Comparison of ENCODE assay signal across 26 mouse cellular contexts in the genomic region with DNA sequence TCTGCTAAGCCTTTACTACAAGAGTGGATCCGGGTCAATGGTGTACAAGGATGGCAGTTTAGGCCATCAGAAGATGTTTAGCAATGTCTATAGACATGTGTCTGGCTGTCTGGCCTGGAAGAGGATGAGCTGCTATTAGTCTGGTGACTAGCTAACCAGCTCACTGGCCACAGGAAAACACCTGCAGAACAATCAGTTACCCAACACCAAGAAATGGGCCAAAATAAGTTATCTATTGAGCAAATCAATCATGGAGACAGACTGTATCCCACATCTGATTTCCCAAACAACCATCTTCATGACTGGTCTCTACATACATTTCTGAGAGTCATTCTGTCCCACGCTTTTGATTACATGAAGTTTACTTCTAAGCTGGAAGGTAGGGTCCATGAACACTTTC. TPM values are rescaled to one million over a fixed set of nuclear protein-coding genes. Genes with fewer than 3 reads are reported as not detected.
DNase-seq lines count a peak whose midpoint lies in the region; ATAC-seq and TF ChIP-seq lines count a peak whose summit lies in the region.
"Had no signal": no experiment of that assay in that cellular context is flagged by ENCODE, and none has a peak within 500 bp of the region (broad histone marks: within the 10 kb centered on the region; RNA-seq: fewer than 3 reads in every experiment).

No protein-coding gene starts in this region.

- peaks cover 12% of the 10 kb centered on the region; the same call in 1 of the 2 replicates for H3K4me1 ChIP-seq in intestine, embryonic 14.5 days (replicated peaks; ENCODE audit: control insufficient read depth, insufficient read depth, low read length)
- H3K4me1 ChIP-seq in intestine, postnatal 0 days (replicated peaks; ENCODE audit: control insufficient read depth, insufficient read depth, low read length), result no peaks in the 10 kb centered on the region
- peaks cover 28% of the 10 kb centered on the region for H3K4me1 ChIP-seq in liver, adult 2 months (ENCODE audit: control insufficient read depth, insufficient read depth, low read length)
- H3K4me1 ChIP-seq in liver, embryonic 12.5 days, result peaks cover 29% of the 10 kb centered on the region
- peaks cover 4% of the 10 kb centered on the region; the same call in 1 of the 2 replicates for H3K4me1 ChIP-seq in stomach, embryonic 15.5 days
- no peaks in the 10 kb centered on the region for H3K4me1 ChIP-seq in stomach, postnatal 0 days (replicated peaks; ENCODE audit: control insufficient read depth, insufficient read depth)

- H3K4me2 ChIP-seq in intestine, embryonic 14.5 days (ENCODE audit: low read length), result no peak overlapping the region
- H3K4me2 ChIP-seq in intestine, postnatal 0 days (replicated peaks; ENCODE audit: low read depth), result no peak overlapping the region
- H3K4me2 ChIP-seq in liver, embryonic 12.5 days, result no peak overlapping the region
- H3K4me2 ChIP-seq in stomach, embryonic 15.5 days, result no peak overlapping the region
- H3K4me2 ChIP-seq in stomach, postnatal 0 days (replicated peaks; ENCODE audit: low read depth), result no peak overlapping the region
- H3K4me2 ChIP-seq: embryonic facial prominence, embryonic 13.5 days; embryonic facial prominence, embryonic 15.5 days; forebrain, embryonic 12.5 days had no signal

- peaks cover 17% of the 10 kb centered on the region for H3K36me3 ChIP-seq in intestine, embryonic 14.5 days (ENCODE audit: control insufficient read depth, insufficient read depth, low read length)
- peaks cover 6% of the 10 kb centered on the region for H3K36me3 ChIP-seq in intestine, postnatal 0 days (ENCODE audit: control insufficient read depth, insufficient read depth)
- H3K36me3 ChIP-seq in liver, adult 2 months (ENCODE audit: control insufficient read depth, insufficient read depth, low read length), result peaks cover 10% of the 10 kb centered on the region; the same call in 1 of the 2 replicates
- peaks cover 30% of the 10 kb centered on the region for H3K36me3 ChIP-seq in liver, embryonic 12.5 days
- H3K36me3 ChIP-seq in stomach, embryonic 15.5 days, result peaks cover 4% of the 10 kb centered on the region; the same call in 1 of the 2 replicates
- 0 out of 2 replicates have a peak, but pooled peaks cover 2% of the 10 kb centered on the region for H3K36me3 ChIP-seq in stomach, postnatal 0 days (ENCODE audit: control insufficient read depth, insufficient read depth, low read length)

- H3K9me3 ChIP-seq in intestine, embryonic 14.5 days (ENCODE audit: control insufficient read depth, low read length), result no peaks in the 10 kb centered on the region
- H3K9me3 ChIP-seq in intestine, postnatal 0 days (ENCODE audit: control insufficient read depth), result no peaks in the 10 kb centered on the region
- no peaks in the 10 kb centered on the region for H3K9me3 ChIP-seq in liver, embryonic 12.5 days (replicated peaks)
- no peaks in the 10 kb centered on the region for H3K9me3 ChIP-seq in stomach, embryonic 15.5 days
- no peaks in the 10 kb centered on the region for H3K9me3 ChIP-seq in stomach, postnatal 0 days (ENCODE audit: control insufficient read depth, low read length)
- H3K9me3 ChIP-seq: embryonic facial prominence, embryonic 13.5 days; embryonic facial prominence, embryonic 15.5 days; forebrain, embryonic 10.5 days; forebrain, embryonic 12.5 days had no signal

- TF ChIP-seq POLR2A in liver, adult 2 months (IDR thresholded peaks at IDR 0.05; ENCODE audit: extremely low read depth, insufficient read depth, low read length), result no peak

- no peak overlapping the region for H3K4me3 ChIP-seq in intestine, embryonic 14.5 days (ENCODE audit: low read depth, low read length)
- no peak overlapping the region for H3K4me3 ChIP-seq in intestine, postnatal 0 days (ENCODE audit: low read depth, low read length)
- H3K4me3 ChIP-seq in liver, adult 2 months (ENCODE audit: insufficient read depth, low read depth, low read length), result no peak overlapping the region
- H3K4me3 ChIP-seq in liver, embryonic 12.5 days, result no peak overlapping the region
- H3K4me3 ChIP-seq in stomach, embryonic 15.5 days (replicated peaks), result no peak overlapping the region
- H3K4me3 ChIP-seq in stomach, postnatal 0 days (ENCODE audit: low read depth, low read length), result no peak overlapping the region
- H3K4me3 ChIP-seq: embryonic facial prominence, embryonic 13.5 days; embryonic facial prominence, embryonic 15.5 days; erythroblast, embryonic 14.5 days; forebrain, embryonic 10.5 days; forebrain, embryonic 12.5 days had no signal

- no peak overlapping the region for H3K9ac ChIP-seq in intestine, embryonic 14.5 days (ENCODE audit: low read length)
- no peak overlapping the region for H3K9ac ChIP-seq in intestine, postnatal 0 days (ENCODE audit: low read depth, low read length)
- no peak overlapping the region for H3K9ac ChIP-seq in liver, adult 2 months (ENCODE audit: low read depth, low read length)
- no peak overlapping the region for H3K9ac ChIP-seq in liver, embryonic 12.5 days
- H3K9ac ChIP-seq in stomach, embryonic 15.5 days, result no peak overlapping the region
- no peak overlapping the region for H3K9ac ChIP-seq in stomach, postnatal 0 days (ENCODE audit: low read length)
- H3K9ac ChIP-seq: embryonic facial prominence, embryonic 13.5 days; embryonic facial prominence, embryonic 15.5 days; forebrain, embryonic 12.5 days had no signal

- TF ChIP-seq EP300 in stomach, postnatal 0 days (optimal IDR thresholded peaks at IDR 0.05), result no peak

- peak; percentile 27 for DNase-seq in intestine, embryonic 14.5 days (ENCODE audit: low spot score)
- DNase-seq in kidney, adult 9 months, result peak; percentile 32
- DNase-seq in kidney, postnatal 4 days, result no peak
- DNase-seq in liver, adult 2 months (ENCODE audit: extremely low read depth, low read depth, low spot score), result peak; percentile 83
- DNase-seq in stomach, postnatal 0 days (ENCODE audit: low spot score), result no peak
- DNase-seq: adrenal gland, adult 2 months; adrenal gland, postnatal 10 days; adrenal gland, postnatal 25 days; cerebellum, adult 11 months; cerebellum, adult 18-20 months; cerebellum, adult 8-10 months; cerebellum, adult 9-11 months; cerebellum, postnatal 14 days; cerebellum, postnatal 36 days; embryo, embryonic 11 days had no signal

- no peak for TF ChIP-seq CTCF in intestine, postnatal 0 days (IDR thresholded peaks at IDR 0.05; ENCODE audit: low read depth)
- TF ChIP-seq CTCF in liver, adult 2 months (IDR thresholded peaks at IDR 0.05; ENCODE audit: low read depth, low read length), result no peak
- TF ChIP-seq CTCF in stomach, postnatal 0 days (IDR thresholded peaks at IDR 0.05; ENCODE audit: low read depth), result no peak

- no peaks in the 10 kb centered on the region for H3K79me2 ChIP-seq in liver, adult 2 months (ENCODE audit: control insufficient read depth, insufficient read depth, low read length)

- no peak overlapping the region; the same call in 1 of the 2 replicates for H3K27ac ChIP-seq in intestine, embryonic 14.5 days (ENCODE audit: low read depth)
- H3K27ac ChIP-seq in intestine, postnatal 0 days (ENCODE audit: low read depth, low read length), result no peak overlapping the region
- H3K27ac ChIP-seq in liver, adult 2 months (replicated peaks; ENCODE audit: insufficient read depth, low read depth, low read length), result peak overlapping the region; percentile 79
- no peak overlapping the region for H3K27ac ChIP-seq in liver, embryonic 12.5 days
- H3K27ac ChIP-seq in stomach, embryonic 15.5 days, result 0 out of 2 replicates have a peak overlapping the region, but pooled peaks have one; percentile 21
- no peak overlapping the region for H3K27ac ChIP-seq in stomach, postnatal 0 days (replicated peaks)
- H3K27ac ChIP-seq: embryonic facial prominence, embryonic 13.5 days; embryonic facial prominence, embryonic 15.5 days; forebrain, embryonic 10.5 days; forebrain, embryonic 12.5 days had no signal

- ATAC-seq in intestine, embryonic 14.5 days (replicated peaks; ENCODE audit: low FRiP score, low TSS enrichment, low read depth), result no peak
- no peak for ATAC-seq in intestine, postnatal 0 days
- no peak for ATAC-seq in liver, embryonic 12.5 days
- ATAC-seq in stomach, embryonic 15.5 days (ENCODE audit: insufficient read depth, low FRiP score, low read depth), result no peak
- no peak for ATAC-seq in stomach, postnatal 0 days (ENCODE audit: low FRiP score, low TSS enrichment)
- ATAC-seq: forebrain, embryonic 14.5 days had no signal

- WGBS in intestine, embryonic 14.5 days, result 93% methylated on average over 2 of the region's 2 CpGs
- 92% methylated on average over 2 of the region's 2 CpGs for WGBS in intestine, postnatal 0 days
- WGBS in liver, adult 2 months, result 60% methylated on average over 2 of the region's 2 CpGs
- 85% methylated on average over 2 of the region's 2 CpGs for WGBS in liver, embryonic 12.5 days (ENCODE audit: insufficient replicate concordance)
- WGBS in stomach, embryonic 15.5 days, result 85% methylated on average over 2 of the region's 2 CpGs
- 90% methylated on average over 2 of the region's 2 CpGs for WGBS in stomach, postnatal 0 days

- no peaks in the 10 kb centered on the region for H3K27me3 ChIP-seq in intestine, embryonic 14.5 days (replicated peaks; ENCODE audit: control insufficient read depth, insufficient read depth, low read length)
- no peaks in the 10 kb centered on the region for H3K27me3 ChIP-seq in intestine, postnatal 0 days (replicated peaks; ENCODE audit: control insufficient read depth, insufficient read depth, low read length)
- no peaks in the 10 kb centered on the region for H3K27me3 ChIP-seq in liver, adult 2 months (ENCODE audit: control insufficient read depth, insufficient read depth, low read length)
- H3K27me3 ChIP-seq in liver, embryonic 12.5 days (replicated peaks), result no peaks in the 10 kb centered on the region
- no peaks in the 10 kb centered on the region for H3K27me3 ChIP-seq in stomach, embryonic 15.5 days (replicated peaks)
- H3K27me3 ChIP-seq in stomach, postnatal 0 days (ENCODE audit: control insufficient read depth, insufficient read depth, low read length), result no peaks in the 10 kb centered on the region
- H3K27me3 ChIP-seq: embryonic facial prominence, embryonic 13.5 days; embryonic facial prominence, embryonic 15.5 days; forebrain, embryonic 12.5 days had no signal

RNA-seq across cellular contexts. Expression of gene Ebpl, which starts 3.5 kb away (rescaled TPM):
- 8.0 and 9.2 TPM in 2 replicates for polyA plus RNA-seq in intestine, embryonic 14.5 days (2014; fragmentation: Nextera tagmentation; extraction: Ambion mirVana)
- 11.1 and 12.1 TPM in 2 replicates for polyA plus RNA-seq in intestine, postnatal 0 days (2015; fragmentation: Nextera tagmentation; extraction: Ambion mirVana)
- total RNA-seq in liver, adult 2 months (2014; rRNA removed), result 17.2 and 17.6 TPM in 2 replicates
- 17.8 and 19.5 TPM in 2 replicates for polyA plus RNA-seq in liver, adult 2 months (2012; rRNA removed)
- polyA plus RNA-seq in liver, embryonic 12.5 days (2016; fragmentation: Nextera tagmentation; extraction: Ambion mirVana), result 3.9 and 4.3 TPM in 2 replicates
- 8.6 and 8.8 TPM in 2 replicates for polyA plus RNA-seq in stomach, embryonic 15.5 days (2015; fragmentation: Nextera tagmentation; extraction: Ambion mirVana)
- polyA plus RNA-seq in stomach, postnatal 0 days (2015; fragmentation: Nextera tagmentation; extraction: Ambion mirVana), result 18.3 and 20.2 TPM in 2 replicates

RNA-seq across cellular contexts. Expression of gene Arl11, which starts 54.2 kb away (rescaled TPM):
- polyA plus RNA-seq in intestine, embryonic 14.5 days (2014; fragmentation: Nextera tagmentation; extraction: Ambion mirVana), result 0.75 and 0.91 TPM in 2 replicates
- polyA plus RNA-seq in intestine, postnatal 0 days (2015; fragmentation: Nextera tagmentation; extraction: Ambion mirVana), result 1.4 and 1.5 TPM in 2 replicates
- 0.28 and 0.40 TPM in 2 replicates for total RNA-seq in liver, adult 2 months (2014; rRNA removed)
- polyA plus RNA-seq in liver, adult 2 months (2012; rRNA removed), result 0.07 and 0.37 TPM in 2 replicates
- 1.1 TPM in 2 replicates for polyA plus RNA-seq in liver, embryonic 12.5 days (2016; fragmentation: Nextera tagmentation; extraction: Ambion mirVana)
- 1.0 and 1.2 TPM in 2 replicates for polyA plus RNA-seq in stomach, embryonic 15.5 days (2015; fragmentation: Nextera tagmentation; extraction: Ambion mirVana)
- polyA plus RNA-seq in stomach, postnatal 0 days (2015; fragmentation: Nextera tagmentation; extraction: Ambion mirVana), result 1.2 TPM in 2 replicates
- total RNA-seq: ES-E14 had no signal
- polyA plus RNA-seq: C2C12; erythroblast, embryonic 14.5 days had no signal

Comparison
In these comparisons a context has a peak if more than half of its experiments do, and no peak if none do; other contexts are left out.
1. DNase-seq: peak in intestine, embryonic 14.5 days (single experiment), kidney, adult 9 months (single experiment) and liver, adult 2 months (single experiment); none in kidney, postnatal 4 days (0 of 2) and stomach, postnatal 0 days (single experiment).
2. H3K27ac ChIP-seq: peak in liver, adult 2 months (single experiment) and stomach, embryonic 15.5 days (single experiment); none in intestine, embryonic 14.5 days (single experiment), intestine, postnatal 0 days (single experiment), liver, embryonic 12.5 days (single experiment) and stomach, postnatal 0 days (single experiment).